Mouse (Mus musculus): ENCODE measurements around the gene Mgat4b. TPM values are rescaled to one million over a fixed set of nuclear protein-coding genes. Genes with fewer than 3 reads are reported as not detected.

The Mgat4b gene
- polyA plus RNA-seq, 1 experiment from 2014 or later, result 11.9 TPM

DNA sequence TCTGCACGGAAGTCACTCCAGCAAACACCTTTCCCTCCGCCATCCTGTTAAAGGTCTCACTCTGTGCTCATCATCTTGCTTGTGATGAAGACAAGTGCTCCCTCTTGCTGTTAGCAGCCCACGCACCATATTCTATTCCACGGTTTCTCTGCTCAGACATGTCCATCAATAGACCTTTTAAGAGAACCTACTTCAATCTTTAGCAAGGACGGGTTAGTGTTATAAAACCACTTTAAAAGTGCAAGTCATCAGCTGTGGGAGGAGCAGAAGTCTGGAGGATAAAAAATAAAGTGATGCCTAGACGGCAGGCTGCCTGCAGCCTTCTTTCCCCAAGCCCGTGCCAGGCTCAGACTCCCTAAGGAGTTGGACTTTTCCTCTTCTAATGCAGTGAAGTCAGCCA lies 45.9 kb downstream of the Mgat4b start:
- H3K4me3 ChIP-seq (ENCODE audit: low read length), result no peak overlapping the region
- no peak overlapping the region for H3K9ac ChIP-seq (replicated peaks; ENCODE audit: low read length)
- H3K36me3 ChIP-seq (ENCODE audit: insufficient read depth, low read length), result peaks cover 51% of the 10 kb centered on the region
- 83% methylated on average over 7 of the region's 7 CpGs for WGBS
- no peaks in the 10 kb centered on the region for H3K9me3 ChIP-seq (ENCODE audit: low read length)
- no peak overlapping the region for H3K27ac ChIP-seq (ENCODE audit: low read length)
- no peak overlapping the region for H3K4me2 ChIP-seq (replicated peaks; ENCODE audit: low read depth, low read length)
- no peaks in the 10 kb centered on the region for H3K27me3 ChIP-seq (ENCODE audit: insufficient read depth, low read length)
- no peak for ATAC-seq (ENCODE audit: low FRiP score, low TSS enrichment)
- peaks cover 18% of the 10 kb centered on the region for H3K4me1 ChIP-seq (ENCODE audit: insufficient read depth, low read length)

DNA sequence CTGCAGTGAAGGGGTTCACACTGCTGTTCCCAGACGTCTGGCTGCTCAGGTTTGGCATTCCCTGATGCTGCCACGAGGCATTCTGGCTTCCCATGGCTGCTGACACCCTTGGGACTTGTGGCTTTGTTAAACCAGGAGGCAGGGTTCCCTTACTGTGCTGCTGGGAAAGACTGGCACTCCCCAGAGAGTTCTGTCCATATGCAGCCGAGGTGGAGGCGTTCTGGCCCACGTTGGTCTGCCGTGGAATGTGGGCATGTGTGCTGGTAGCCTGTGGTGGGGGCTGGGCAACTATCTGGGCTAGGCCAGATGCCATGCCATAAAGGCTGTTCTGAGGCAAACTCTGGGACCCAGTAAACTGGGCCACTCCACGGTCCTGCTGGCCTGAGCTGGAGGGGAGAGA lies 47.6 kb downstream of the Mgat4b start:
- no peak for ATAC-seq (ENCODE audit: low FRiP score, low TSS enrichment)
- Histone ChIP-seq H3K27ac (ENCODE audit: low read length) (no peak overlapping the region), H3K36me3 (ENCODE audit: insufficient read depth, low read length) (peaks cover 66% of the 10 kb centered on the region)

DNA sequence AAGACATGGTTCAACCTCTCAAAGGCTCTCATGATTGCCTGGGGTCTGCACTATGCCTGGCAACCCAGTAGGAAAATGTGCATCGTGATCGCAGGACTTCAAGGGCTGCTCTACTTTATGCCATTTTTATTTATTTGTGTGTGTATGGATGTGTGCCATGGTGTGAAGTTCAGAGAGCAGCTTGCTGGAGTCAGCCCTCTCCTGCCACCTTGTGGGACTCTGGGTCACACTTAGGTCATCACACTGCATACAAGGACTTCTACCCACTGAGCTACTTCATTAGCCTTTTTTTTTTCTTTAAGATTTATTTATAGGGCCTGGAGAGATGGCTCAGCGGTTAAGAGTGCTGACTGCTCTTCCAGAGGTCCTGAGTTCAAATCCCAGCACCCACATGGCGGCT lies 51.3 kb downstream of the Mgat4b start:
- H3K27ac ChIP-seq (ENCODE audit: low read length), result no peak overlapping the region
- H3K9ac ChIP-seq (replicated peaks; ENCODE audit: low read length), result no peak overlapping the region
- H3K4me3 ChIP-seq (ENCODE audit: low read length), result no peak overlapping the region
- 85% methylated on average over 4 of the region's 4 CpGs for WGBS
- no peak overlapping the region for H3K4me2 ChIP-seq (replicated peaks; ENCODE audit: low read depth, low read length)
- H3K36me3 ChIP-seq (ENCODE audit: insufficient read depth, low read length), result peaks cover 90% of the 10 kb centered on the region
- no peaks in the 10 kb centered on the region for H3K4me1 ChIP-seq (ENCODE audit: insufficient read depth, low read length)
- H3K27me3 ChIP-seq (ENCODE audit: insufficient read depth, low read length), result no peaks in the 10 kb centered on the region
- ATAC-seq (ENCODE audit: low FRiP score, low TSS enrichment), result no peak
- no peaks in the 10 kb centered on the region for H3K9me3 ChIP-seq (ENCODE audit: low read length)

More for the DNA sequence above, 47.6 kb downstream of the Mgat4b start:
- Histone ChIP-seq H3K27me3 (ENCODE audit: insufficient read depth, low read length) (no peaks in the 10 kb centered on the region), H3K4me1 (ENCODE audit: insufficient read depth, low read length) (0 out of 2 replicates have a peak, but pooled peaks cover 2% of the 10 kb centered on the region), H3K4me3 (ENCODE audit: low read length) (no peak overlapping the region), H3K4me2 (replicated peaks; ENCODE audit: low read depth, low read length) (no peak overlapping the region), H3K9ac (replicated peaks; ENCODE audit: low read length) (no peak overlapping the region), H3K9me3 (ENCODE audit: low read length) (no peaks in the 10 kb centered on the region)
- 84% methylated on average over 7 of the region's 7 CpGs for WGBS

DNA sequence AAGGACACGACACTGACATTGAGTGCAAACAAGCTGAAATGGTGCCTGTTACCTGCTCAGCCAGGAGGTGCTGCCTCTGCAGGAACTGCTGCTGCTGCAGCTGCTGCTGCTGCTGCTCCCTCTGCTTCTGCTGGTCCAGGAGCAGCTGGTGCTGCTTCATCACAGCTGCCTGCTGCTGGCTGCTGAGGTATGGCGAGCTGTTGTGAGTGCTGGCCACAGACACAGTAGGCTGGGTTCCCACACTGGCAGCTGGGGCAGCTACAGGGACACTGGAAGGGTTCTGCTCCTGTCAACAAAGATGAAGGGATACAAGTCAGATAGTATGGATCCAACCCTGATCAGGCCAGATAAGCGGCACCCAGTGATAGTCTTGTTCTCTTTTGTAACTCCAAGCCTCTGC lies 52.5 kb downstream of the Mgat4b start:
- Histone ChIP-seq H3K4me3 (ENCODE audit: low read length) (no peak overlapping the region), H3K27me3 (ENCODE audit: insufficient read depth, low read length) (no peaks in the 10 kb centered on the region), H3K36me3 (ENCODE audit: insufficient read depth, low read length) (peaks cover 80% of the 10 kb centered on the region), H3K4me2 (replicated peaks; ENCODE audit: low read depth, low read length) (no peak overlapping the region), H3K27ac (ENCODE audit: low read length) (no peak overlapping the region), H3K9me3 (ENCODE audit: low read length) (no peaks in the 10 kb centered on the region), H3K9ac (replicated peaks; ENCODE audit: low read length) (no peak overlapping the region), H3K4me1 (ENCODE audit: insufficient read depth, low read length) (no peaks in the 10 kb centered on the region)
- WGBS, result 88% methylated on average over 3 of the region's 3 CpGs
- ATAC-seq (ENCODE audit: low FRiP score, low TSS enrichment), result no peak

DNA sequence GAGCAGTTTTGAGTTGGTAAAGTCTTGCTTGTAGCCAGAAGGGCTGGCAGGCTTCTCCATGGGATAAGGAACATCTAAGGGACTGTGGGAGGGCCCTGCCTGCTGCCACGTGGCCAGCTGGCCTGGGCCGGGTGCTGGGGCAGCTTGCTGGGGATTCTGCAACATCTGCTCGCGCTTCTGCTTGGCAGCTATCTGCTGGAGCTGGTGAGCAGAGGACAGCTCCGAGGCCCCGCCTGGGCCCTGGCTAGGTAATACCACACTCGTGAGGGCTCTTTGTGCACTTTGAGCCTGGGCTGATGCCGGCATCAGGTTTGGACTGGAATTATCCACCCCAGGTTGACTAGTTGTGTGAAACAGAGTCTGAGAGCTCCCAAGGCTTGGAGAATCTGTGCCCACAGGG lies 55.2 kb downstream of the Mgat4b start:
- Histone ChIP-seq H3K4me1 (ENCODE audit: insufficient read depth, low read length) (no peaks in the 10 kb centered on the region), H3K36me3 (ENCODE audit: insufficient read depth, low read length) (peaks cover 53% of the 10 kb centered on the region), H3K9ac (replicated peaks; ENCODE audit: low read length) (no peak overlapping the region), H3K27me3 (ENCODE audit: insufficient read depth, low read length) (no peaks in the 10 kb centered on the region), H3K9me3 (ENCODE audit: low read length) (no peaks in the 10 kb centered on the region), H3K4me2 (replicated peaks; ENCODE audit: low read depth, low read length) (no peak overlapping the region), H3K27ac (ENCODE audit: low read length) (no peak overlapping the region), H3K4me3 (ENCODE audit: low read length) (no peak overlapping the region)
- WGBS, result 79% methylated on average over 8 of the region's 8 CpGs
- peak; percentile 39 for ATAC-seq (ENCODE audit: low FRiP score, low TSS enrichment)

DNA sequence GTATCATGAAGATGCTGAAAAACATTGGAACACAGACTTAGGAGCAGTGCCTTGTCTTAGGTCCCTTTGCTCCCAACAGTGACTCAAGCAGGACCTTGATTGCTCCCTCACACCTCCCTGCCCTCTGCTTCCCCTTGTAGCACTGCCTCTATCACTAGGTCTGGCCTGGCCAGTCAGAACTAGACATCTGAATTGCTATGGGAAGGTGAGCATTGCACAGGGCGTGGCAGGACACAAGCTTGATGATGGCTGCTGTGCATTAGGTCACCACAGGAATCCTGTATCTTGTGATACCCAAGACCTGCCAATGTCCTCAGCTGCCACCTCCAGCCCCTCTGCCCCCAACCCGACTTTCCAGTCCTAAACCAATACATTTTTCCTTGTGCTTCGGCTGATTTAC lies 56.3 kb downstream of the Mgat4b start:
- 92% methylated on average over 3 of the region's 3 CpGs for WGBS
- no peak overlapping the region for H3K4me3 ChIP-seq (ENCODE audit: low read length)

DNA sequence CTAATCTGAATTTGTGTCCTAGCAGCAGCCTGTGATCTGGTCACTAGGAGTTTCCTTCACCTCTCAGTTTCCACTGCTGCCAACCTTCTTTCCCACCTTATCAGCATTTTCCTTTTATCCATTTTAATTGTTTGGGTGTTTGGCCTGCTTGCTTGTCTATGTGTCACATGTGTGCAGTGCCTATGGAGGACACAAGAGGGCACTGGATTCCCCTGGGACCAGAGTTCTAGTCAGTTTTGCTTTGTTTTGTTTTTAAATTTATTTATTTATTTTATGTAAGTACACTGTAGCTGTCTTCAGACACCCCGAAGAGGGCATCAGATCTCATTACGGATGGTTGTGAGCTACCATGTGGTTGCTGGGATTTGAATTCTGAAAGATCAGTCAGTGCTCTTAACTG lies 58.5 kb downstream of the Mgat4b start:
- H3K27ac ChIP-seq (ENCODE audit: low read length), result no peak overlapping the region
- no peak for ATAC-seq (ENCODE audit: low FRiP score, low TSS enrichment)
- no peaks in the 10 kb centered on the region for H3K27me3 ChIP-seq (ENCODE audit: insufficient read depth, low read length)
- peaks cover 29% of the 10 kb centered on the region for H3K36me3 ChIP-seq (ENCODE audit: insufficient read depth, low read length)
- no peaks in the 10 kb centered on the region for H3K9me3 ChIP-seq (ENCODE audit: low read length)
- no peaks in the 10 kb centered on the region for H3K4me1 ChIP-seq (ENCODE audit: insufficient read depth, low read length)
- no peak overlapping the region for H3K4me3 ChIP-seq (ENCODE audit: low read length)
- no peak overlapping the region for H3K9ac ChIP-seq (replicated peaks; ENCODE audit: low read length)
- H3K4me2 ChIP-seq (replicated peaks; ENCODE audit: low read depth, low read length), result no peak overlapping the region
- 89% methylated on average over 2 of the region's 2 CpGs for WGBS

More for the DNA sequence above, 56.3 kb downstream of the Mgat4b start:
- no peaks in the 10 kb centered on the region for H3K4me1 ChIP-seq (ENCODE audit: insufficient read depth, low read length)
- H3K27me3 ChIP-seq (ENCODE audit: insufficient read depth, low read length), result no peaks in the 10 kb centered on the region
- no peak overlapping the region for H3K27ac ChIP-seq (ENCODE audit: low read length)
- no peaks in the 10 kb centered on the region for H3K9me3 ChIP-seq (ENCODE audit: low read length)
- peaks cover 44% of the 10 kb centered on the region for H3K36me3 ChIP-seq (ENCODE audit: insufficient read depth, low read length)
- ATAC-seq (ENCODE audit: low FRiP score, low TSS enrichment), result no peak
- no peak overlapping the region for H3K4me2 ChIP-seq (replicated peaks; ENCODE audit: low read depth, low read length)
- no peak overlapping the region for H3K9ac ChIP-seq (replicated peaks; ENCODE audit: low read length)

DNA sequence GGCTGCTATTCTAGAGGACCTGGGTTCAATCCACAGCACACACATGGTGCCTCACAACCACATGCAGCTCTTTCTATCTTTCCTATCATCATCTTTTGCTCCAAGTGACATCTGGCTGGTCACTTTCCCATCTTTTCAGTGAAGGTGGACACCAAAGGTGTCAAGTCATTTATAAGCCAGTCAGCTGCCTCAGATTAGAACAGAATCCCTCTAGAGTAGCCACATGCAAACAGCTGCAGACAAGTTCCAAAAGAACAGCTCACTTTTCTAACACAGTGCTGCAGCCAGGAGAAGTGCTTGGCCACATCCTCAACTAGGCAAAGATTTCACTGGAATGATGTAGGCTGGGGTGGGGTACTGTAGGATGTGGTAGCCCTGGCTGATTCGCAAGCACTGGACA lies 59.2 kb downstream of the Mgat4b start:
- no peaks in the 10 kb centered on the region for H3K27me3 ChIP-seq (ENCODE audit: insufficient read depth, low read length)
- no peak overlapping the region for H3K4me3 ChIP-seq (ENCODE audit: low read length)
- no peak overlapping the region for H3K27ac ChIP-seq (ENCODE audit: low read length)
- H3K9me3 ChIP-seq (ENCODE audit: low read length), result no peaks in the 10 kb centered on the region
- H3K4me1 ChIP-seq (ENCODE audit: insufficient read depth, low read length), result no peaks in the 10 kb centered on the region
- no peak overlapping the region for H3K4me2 ChIP-seq (replicated peaks; ENCODE audit: low read depth, low read length)
- WGBS, result 93% methylated on average over 1 of the region's 1 CpGs
- no peak overlapping the region for H3K9ac ChIP-seq (replicated peaks; ENCODE audit: low read length)
- no peak for ATAC-seq (ENCODE audit: low FRiP score, low TSS enrichment)
- peaks cover 22% of the 10 kb centered on the region for H3K36me3 ChIP-seq (ENCODE audit: insufficient read depth, low read length)

DNA sequence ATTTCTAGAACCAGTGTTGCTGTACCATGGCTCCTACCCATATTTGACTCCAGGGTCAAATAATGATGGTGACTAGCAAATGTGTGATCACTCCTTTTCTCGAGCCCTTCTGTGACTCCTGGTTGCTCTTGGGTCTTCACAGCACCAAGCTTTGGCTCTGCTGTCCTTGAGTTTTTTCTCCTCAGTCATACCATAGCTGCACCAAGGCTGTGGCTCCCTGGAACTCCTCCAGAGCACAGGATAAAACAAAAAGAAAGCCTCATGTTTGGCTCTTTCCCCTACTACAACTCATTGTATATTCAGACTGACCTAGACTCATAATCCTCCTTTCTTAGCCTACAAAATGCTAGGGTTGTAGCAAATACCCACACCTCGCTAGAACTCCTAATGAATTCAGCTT lies 62.1 kb downstream of the Mgat4b start:
- Histone ChIP-seq H3K27me3 (ENCODE audit: insufficient read depth, low read length) (no peaks in the 10 kb centered on the region), H3K27ac (ENCODE audit: low read length) (no peak overlapping the region), H3K4me2 (replicated peaks; ENCODE audit: low read depth, low read length) (no peak overlapping the region), H3K4me1 (ENCODE audit: insufficient read depth, low read length) (peaks cover 4% of the 10 kb centered on the region; the same call in 1 of the 2 replicates), H3K9ac (replicated peaks; ENCODE audit: low read length) (no peak overlapping the region), H3K4me3 (ENCODE audit: low read length) (no peak overlapping the region), H3K9me3 (ENCODE audit: low read length) (no peaks in the 10 kb centered on the region), H3K36me3 (ENCODE audit: insufficient read depth, low read length) (peaks cover 3% of the 10 kb centered on the region; the same call in 1 of the 2 replicates)
- ATAC-seq (ENCODE audit: low FRiP score, low TSS enrichment), result no peak
- WGBS, result 81% methylated on average over 2 of the region's 2 CpGs

DNA sequence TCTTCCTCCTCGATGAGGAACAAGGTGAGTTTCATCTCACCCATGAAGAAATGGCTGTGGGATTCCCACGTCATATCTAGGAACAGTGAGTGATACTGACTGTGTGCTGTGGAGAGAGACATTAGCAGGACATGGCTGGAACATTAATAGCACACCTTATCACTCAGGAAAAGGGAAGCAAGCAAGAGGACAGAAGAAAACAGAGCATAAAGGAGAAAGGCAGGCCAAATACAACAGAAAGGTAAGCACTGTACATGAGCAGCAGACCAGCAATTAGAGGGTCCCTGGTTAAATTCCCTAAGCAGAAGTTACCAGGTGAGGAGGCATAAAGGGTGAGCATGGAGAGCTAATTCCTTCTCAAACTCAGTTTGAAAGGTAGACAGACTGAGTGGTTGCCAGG lies 64.4 kb downstream of the Mgat4b start:
- peaks cover 4% of the 10 kb centered on the region; the same call in 1 of the 2 replicates for H3K4me1 ChIP-seq (ENCODE audit: insufficient read depth, low read length)
- H3K27me3 ChIP-seq (ENCODE audit: insufficient read depth, low read length), result no peaks in the 10 kb centered on the region
- no peak for ATAC-seq (ENCODE audit: low FRiP score, low TSS enrichment)
- no peak overlapping the region for H3K4me2 ChIP-seq (replicated peaks; ENCODE audit: low read depth, low read length)
- H3K9ac ChIP-seq (replicated peaks; ENCODE audit: low read length), result no peak overlapping the region
- WGBS, result 85% methylated on average over 2 of the region's 2 CpGs
- no peak overlapping the region for H3K4me3 ChIP-seq (ENCODE audit: low read length)
- no peaks in the 10 kb centered on the region for H3K9me3 ChIP-seq (ENCODE audit: low read length)
- H3K27ac ChIP-seq (ENCODE audit: low read length), result no peak overlapping the region
- peaks cover 3% of the 10 kb centered on the region; the same call in 1 of the 2 replicates for H3K36me3 ChIP-seq (ENCODE audit: insufficient read depth, low read length)
